Mouse (Mus musculus) intestine, embryonic 16.5 days (tissue): ENCODE results near the gene Klc2. TPM values are rescaled to one million over a fixed set of nuclear protein-coding genes. Genes with fewer than 3 reads are reported as not detected.
"Not testable (repeated sequence)": the region's sequence is repeated elsewhere in the genome, so short reads cannot be mapped to it uniquely, and the experiment has no call there.

ENCODE experiments used
- ATAC-seq: fragments of 200-750 bp; cut with Nextera tagmentation; 2 replicates; pipeline ENCODE4 v1.8.0; 2017; ENCODE audit warnings: moderate TSS enrichment, moderate library complexity
- H3K27ac ChIP-seq: fragments of 300-500 bp; sonication (generic); 2 replicates; pipeline ENCODE4 v1.5.1; 2014; ENCODE audit warnings: mild to moderate bottlenecking, low read length
- H3K27me3 ChIP-seq: fragments of 300-500 bp; sonication (generic); replicated peaks from 2 replicates; pipeline ENCODE4 v1.6.1; 2014; ENCODE audit warnings: low read length, control low read depth, mixed read lengths; ENCODE audit not compliant: control insufficient read depth, insufficient read depth
- H3K36me3 ChIP-seq: fragments of 300-500 bp; sonication (generic); 2 replicates; pipeline ENCODE4 v1.6.1; 2014; ENCODE audit warnings: low read length, control low read depth; ENCODE audit not compliant: control insufficient read depth, insufficient read depth
- H3K4me1 ChIP-seq: fragments of 300-500 bp; sonication (generic); 2 replicates; pipeline ENCODE4 v1.6.1; 2014; ENCODE audit warnings: low read length, control low read depth, mixed read lengths; ENCODE audit not compliant: control insufficient read depth, insufficient read depth
- H3K4me2 ChIP-seq: fragments of 300-500 bp; sonication (generic); 2 replicates; pipeline ENCODE4 v1.6.1; 2014; ENCODE audit warnings: low read depth, low read length, control low read depth
- H3K4me3 ChIP-seq: fragments of 300-500 bp; sonication (generic); 2 replicates; pipeline ENCODE4 v1.5.1; 2014; ENCODE audit warnings: mild to moderate bottlenecking, low read length
- H3K9ac ChIP-seq: fragments of 300-500 bp; sonication (generic); 2 replicates; pipeline ENCODE4 v1.6.1; 2014; ENCODE audit warnings: low read depth, low read length
- H3K9me3 ChIP-seq: fragments of 300-500 bp; sonication (generic); 2 replicates; pipeline ENCODE4 v1.6.1; 2016; ENCODE audit warnings: low read length, control low read depth; ENCODE audit not compliant: control insufficient read depth
- whole genome bisulfite sequencing: fragments of 180-500 bp; shearing (Covaris S2); extraction: QIAGEN DNeasy Blood & Tissue Kit; methylation state at CpG from one replicate; pipeline ENCODE4 v1.1.7; 2014; 5-methylcytosine and 5-hydroxymethylcytosine counted together
- polyA plus RNA-seq: library from polyadenylated mRNA; unstranded; fragments of >200 nt; fragmentation: Nextera tagmentation; extraction: Ambion mirVana; gene quantifications from 2 replicates; pipeline ENCODE4 v1.2.1, GENCODE M21; 2015

Klc2 gene
- polyA plus RNA-seq, 1 experiment from 2014 or later = 13.6 TPM

DNA sequence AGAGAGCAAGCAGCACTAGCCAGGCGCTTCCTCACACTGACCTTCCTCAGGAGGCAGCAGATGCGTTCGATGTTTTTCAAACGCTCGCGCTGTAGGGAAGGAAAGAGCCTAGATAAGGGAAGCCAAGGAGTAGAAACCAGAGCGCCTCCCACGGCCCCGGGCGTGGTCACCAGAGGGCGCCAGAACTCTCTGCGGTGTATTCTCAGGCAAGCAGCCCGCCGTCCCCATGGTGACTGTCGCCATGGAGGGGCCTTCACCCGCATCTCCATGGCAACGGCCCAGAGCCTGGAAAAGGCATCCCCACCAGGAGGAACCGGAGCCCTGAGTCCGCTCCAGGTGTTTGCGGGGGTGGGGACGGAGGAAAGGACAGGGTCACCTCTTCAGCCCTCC is 24.1 kb downstream of the Klc2 start:
- H3K9ac ChIP-seq = no peak overlapping the region
- no peaks in the 10 kb centered on the region for H3K27me3 ChIP-seq
- H3K4me3 ChIP-seq = no peak overlapping the region
- H3K27ac ChIP-seq = no peak overlapping the region
- WGBS = under 1% methylated on average over 21 of the region's 21 CpGs
- H3K36me3 ChIP-seq = peaks cover 2% of the 10 kb centered on the region
- ATAC-seq = peak; percentile 70
- H3K4me1 ChIP-seq = peaks cover 30% of the 10 kb centered on the region
- no peaks in the 10 kb centered on the region for H3K9me3 ChIP-seq
- H3K4me2 ChIP-seq = no peak overlapping the region

DNA sequence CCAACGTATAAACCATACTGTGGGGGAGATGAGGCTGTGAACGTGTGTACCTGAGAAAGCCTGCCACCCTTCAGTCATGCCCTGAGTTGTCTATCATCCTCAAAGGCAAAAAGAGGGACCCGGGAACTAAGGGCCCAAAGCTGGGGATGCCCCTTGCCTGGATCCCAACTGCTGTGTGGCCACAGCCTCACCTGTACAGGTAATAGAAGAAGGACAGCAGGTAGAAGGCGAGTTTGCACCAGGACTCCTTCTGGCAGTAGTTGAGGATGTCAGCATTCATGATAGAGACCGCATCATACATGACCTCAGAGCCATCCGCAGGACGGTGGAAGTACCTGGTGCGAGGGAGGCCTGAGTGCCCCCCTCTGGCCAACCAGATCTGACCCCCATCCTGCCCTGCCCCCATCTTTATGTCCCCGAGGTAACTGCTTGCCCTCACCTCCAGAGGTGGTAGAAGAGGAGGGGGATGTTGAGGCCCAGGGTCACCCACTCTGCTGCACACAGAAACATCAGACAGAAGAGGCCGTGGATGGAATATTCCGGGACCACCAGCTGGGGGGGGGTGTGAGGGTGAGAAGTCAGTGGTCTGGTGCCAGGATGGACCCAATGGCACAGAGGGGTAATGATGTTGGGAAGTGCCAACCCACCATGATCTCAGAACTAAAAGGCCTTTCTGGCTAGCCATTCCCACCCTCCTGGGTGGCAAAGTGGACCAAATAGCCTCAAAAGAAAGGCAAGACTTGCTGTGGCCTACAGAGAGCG is 24.7 kb downstream of the Klc2 start:
- 70% methylated on average over 12 of the region's 12 CpGs for WGBS
- Histone ChIP-seq H3K4me2 (no peak overlapping the region), H3K27me3 (no peaks in the 10 kb centered on the region), H3K36me3 (peaks cover 2% of the 10 kb centered on the region), H3K9me3 (no peaks in the 10 kb centered on the region), H3K9ac (no peak overlapping the region; the same call in 1 of the 2 replicates), H3K4me1 (peaks cover 31% of the 10 kb centered on the region), H3K4me3 (no peak overlapping the region), H3K27ac (no peak overlapping the region)
- no peak for ATAC-seq

DNA sequence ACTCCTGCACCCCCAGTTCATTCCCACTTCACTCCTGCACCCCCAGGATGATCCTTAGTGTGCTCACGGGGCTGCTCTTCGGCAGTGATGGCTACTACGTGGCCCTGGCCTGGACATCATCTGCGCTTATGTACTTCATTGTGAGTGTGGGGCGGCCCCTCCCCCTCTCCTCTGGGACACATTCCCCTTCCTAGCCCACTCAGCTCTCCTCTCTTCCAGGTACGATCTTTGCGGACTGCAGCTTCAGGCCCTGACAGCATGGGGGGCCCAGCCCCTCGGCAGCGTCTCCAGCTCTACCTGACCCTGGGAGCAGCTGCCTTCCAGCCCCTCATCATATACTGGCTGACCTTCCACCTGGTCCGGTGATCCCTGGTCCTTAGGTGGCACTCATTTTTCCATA is 26.3 kb downstream of the Klc2 start:
- no peaks in the 10 kb centered on the region for H3K9me3 ChIP-seq
- H3K4me2 ChIP-seq = no peak overlapping the region
- H3K4me1 ChIP-seq = peaks cover 25% of the 10 kb centered on the region
- 88% methylated on average over 10 of the region's 10 CpGs for WGBS
- peaks cover 2% of the 10 kb centered on the region for H3K36me3 ChIP-seq
- ATAC-seq = no peak
- H3K4me3 ChIP-seq = no peak overlapping the region
- no peak overlapping the region for H3K9ac ChIP-seq
- H3K27me3 ChIP-seq = no peaks in the 10 kb centered on the region
- H3K27ac ChIP-seq = no peak overlapping the region

DNA sequence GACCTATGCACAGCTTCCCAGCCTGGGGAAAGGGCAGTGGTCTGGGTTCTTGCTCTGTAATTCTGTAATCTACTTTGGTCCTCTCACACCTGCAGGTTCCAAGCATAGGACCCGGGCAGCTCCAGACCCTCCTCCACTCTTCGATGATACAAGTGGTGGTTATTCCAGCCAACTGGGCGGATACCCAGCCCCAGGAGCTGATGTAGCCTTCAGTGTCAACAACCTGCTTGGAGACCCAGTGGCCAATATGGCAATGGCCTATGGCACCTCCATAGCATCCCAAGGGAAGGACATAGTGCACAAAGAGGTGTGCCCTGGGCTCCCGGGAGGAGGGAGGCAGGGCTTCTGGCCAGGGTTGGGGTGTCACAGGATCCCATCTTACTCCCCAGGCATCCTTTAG is 29.0 kb downstream of the Klc2 start:
- peak overlapping the region; percentile 81 for H3K9ac ChIP-seq
- no peaks in the 10 kb centered on the region for H3K9me3 ChIP-seq
- no peak overlapping the region for H3K27ac ChIP-seq
- H3K4me1 ChIP-seq = peaks cover 21% of the 10 kb centered on the region
- H3K27me3 ChIP-seq = peaks cover 21% of the 10 kb centered on the region
- peaks cover 2% of the 10 kb centered on the region for H3K36me3 ChIP-seq
- no peak for ATAC-seq
- H3K4me2 ChIP-seq = peak overlapping the region; percentile 73
- 93% methylated on average over 4 of the region's 4 CpGs for WGBS
- peak overlapping the region; percentile 71 for H3K4me3 ChIP-seq

DNA sequence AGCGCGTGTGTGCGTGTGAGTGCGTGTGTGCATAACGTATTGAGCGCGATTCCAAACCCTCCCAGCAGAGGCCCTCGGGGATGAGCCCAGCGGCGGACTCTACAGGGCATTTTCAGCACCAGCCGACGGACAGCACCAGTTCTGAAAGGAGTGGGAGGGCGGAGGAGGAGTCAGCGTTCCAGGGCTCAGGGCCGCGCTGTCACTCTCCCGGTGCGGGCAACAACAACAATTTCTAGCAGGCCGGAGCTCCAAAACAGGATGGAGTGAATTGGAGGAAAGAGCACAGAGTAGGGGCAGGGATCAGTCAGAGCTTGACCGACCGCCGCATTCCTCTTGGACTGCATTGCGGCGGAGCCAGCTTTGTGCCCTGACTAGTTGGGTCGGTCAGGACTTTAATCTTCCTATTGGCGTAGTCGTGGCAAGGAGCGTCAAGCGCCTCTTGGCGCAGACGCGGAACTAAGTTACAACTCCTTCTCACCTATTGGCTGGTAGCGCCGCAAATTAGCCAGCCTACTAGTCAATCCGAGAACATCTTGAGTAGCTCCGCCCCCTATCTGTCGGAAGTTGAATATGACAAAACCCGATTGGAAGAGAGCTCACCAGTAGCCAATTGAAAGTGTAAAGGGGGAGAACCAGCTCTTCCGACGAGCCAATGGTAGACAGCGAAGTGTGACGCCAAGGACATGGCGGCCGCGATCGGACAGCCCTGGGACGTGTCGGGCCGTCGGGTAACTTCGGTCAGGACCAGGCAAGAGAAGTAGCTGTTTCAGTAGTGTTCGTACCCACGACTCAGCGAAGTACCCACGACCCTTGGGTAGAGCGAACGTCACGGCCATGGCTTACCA is 30.3 kb downstream of the Klc2 start, which contains the start of gene Yif1a:
Gene Yif1a, plus strand, starts transcription at position 655 of the 845 bp plus-strand sequence.
- peak; percentile 93 for ATAC-seq
- Histone ChIP-seq H3K9me3 (no peaks in the 10 kb centered on the region), H3K9ac (peak within 1 kb of the TSS; percentile 81), H3K36me3 (peaks cover 2% of the 10 kb centered on the region), H3K4me1 (peaks cover 17% of the 10 kb centered on the region), H3K4me2 (peak within 1 kb of the TSS; percentile 73), H3K4me3 (peak within 1 kb of the TSS; percentile 71), H3K27ac (peak within 1 kb of the TSS; percentile 90), H3K27me3 (peaks cover 32% of the 10 kb centered on the region)
- WGBS = under 1% methylated on average over 58 of the region's 58 CpGs

DNA sequence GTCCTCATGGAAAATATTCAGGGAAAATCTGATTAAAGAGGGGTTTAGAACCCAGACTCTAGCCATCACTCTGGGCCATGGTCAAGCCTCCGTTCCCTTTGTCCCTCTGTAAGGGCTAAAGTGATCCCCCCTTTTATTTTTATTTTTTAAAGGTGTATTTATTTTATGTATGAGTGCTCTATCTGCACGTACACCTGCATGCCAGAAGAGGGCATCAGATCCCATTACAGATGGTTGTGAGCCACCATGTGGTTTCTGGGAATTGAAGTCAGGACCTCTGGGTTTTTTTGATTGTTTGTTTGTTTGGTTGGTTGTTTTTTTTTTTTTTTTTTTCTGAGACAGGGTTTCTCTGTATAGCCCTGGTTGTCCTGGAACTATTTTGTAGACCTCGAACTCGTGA is 31.8 kb downstream of the Klc2 start:
- Histone ChIP-seq H3K4me1 (peaks cover 17% of the 10 kb centered on the region), H3K27me3 (peaks cover 47% of the 10 kb centered on the region)
- H3K27ac ChIP-seq, ATAC-seq, H3K9ac ChIP-seq, H3K4me3 ChIP-seq, H3K4me2 ChIP-seq, H3K9me3 ChIP-seq, H3K36me3 ChIP-seq: not testable (repeated sequence)
- WGBS = 48% methylated on average over 4 of the region's 4 CpGs

DNA sequence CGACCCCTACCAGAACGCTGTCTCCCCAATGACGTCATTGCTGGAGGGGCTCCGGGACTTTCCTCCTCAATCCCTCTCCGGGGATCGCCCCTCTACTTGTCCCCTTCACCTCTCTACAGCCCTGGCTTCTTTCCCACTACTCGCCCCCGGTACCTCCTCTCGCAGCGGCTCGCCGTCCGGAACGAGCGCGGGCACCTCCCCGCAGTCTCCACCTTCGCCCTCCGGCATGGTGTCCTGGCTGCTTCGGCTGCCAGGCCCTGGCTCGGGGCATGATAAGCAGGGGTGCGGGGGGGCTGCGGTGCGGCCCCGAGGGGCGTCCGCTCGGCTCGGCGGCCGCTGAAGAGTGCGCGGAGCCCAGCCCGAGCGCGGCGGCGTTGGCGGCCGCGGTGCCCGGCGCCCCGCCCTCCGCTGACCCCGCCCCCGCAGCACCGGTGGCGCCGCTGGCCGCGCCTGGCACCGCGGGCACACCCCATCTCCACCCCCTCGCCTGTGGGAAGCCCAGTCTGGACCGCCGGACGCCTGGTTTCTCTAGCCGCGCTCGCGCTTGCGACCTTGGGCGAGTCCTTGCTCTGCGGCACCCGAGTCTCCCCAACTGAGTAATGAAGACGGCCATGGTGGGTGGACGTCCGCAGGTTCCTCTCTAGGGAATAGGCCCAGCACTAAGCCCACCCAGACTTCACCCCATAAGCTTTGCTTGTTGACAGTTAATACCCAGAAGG is 33.1 kb downstream of the Klc2 start, which contains the start of gene Tmem151a:
Gene Tmem151a, minus strand, starts transcription at position 387 of the 719 bp plus-strand sequence.
- Histone ChIP-seq H3K27ac (no peak within 1 kb of the TSS), H3K4me2 (peak within 1 kb of the TSS; percentile 91), H3K9ac (peak within 1 kb of the TSS; percentile 48), H3K4me3 (peak within 1 kb of the TSS; percentile 56), H3K9me3 (no peaks in the 10 kb centered on the region), H3K4me1 (peaks cover 17% of the 10 kb centered on the region), H3K36me3 (no peaks in the 10 kb centered on the region), H3K27me3 (peaks cover 56% of the 10 kb centered on the region)
- ATAC-seq = no peak
- WGBS = 1% methylated on average over 67 of the region's 69 CpGs

DNA sequence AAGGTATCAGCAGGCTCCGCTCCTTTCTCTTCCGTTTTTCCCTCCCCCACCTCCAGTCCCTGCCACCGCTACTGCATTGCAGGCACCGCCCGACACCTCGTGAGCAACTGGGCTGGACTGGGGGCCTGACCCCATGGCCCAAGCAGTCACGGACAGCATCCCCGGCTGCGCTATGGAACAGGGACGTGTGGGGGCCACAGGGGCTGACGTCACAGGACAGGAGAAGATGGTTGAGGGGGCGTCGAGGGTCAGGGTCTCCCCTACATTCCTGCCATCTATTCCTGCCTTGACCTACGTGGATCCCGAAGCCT is 33.6 kb downstream of the Klc2 start:
- peak overlapping the region; percentile 48 for H3K9ac ChIP-seq
- no peaks in the 10 kb centered on the region for H3K9me3 ChIP-seq
- H3K27me3 ChIP-seq = peaks cover 60% of the 10 kb centered on the region
- no peak for ATAC-seq
- peaks cover 17% of the 10 kb centered on the region for H3K4me1 ChIP-seq
- H3K4me3 ChIP-seq = peak overlapping the region; percentile 56
- under 1% methylated on average over 15 of the region's 15 CpGs for WGBS
- peak overlapping the region; percentile 91 for H3K4me2 ChIP-seq
- H3K27ac ChIP-seq = no peak overlapping the region
- no peaks in the 10 kb centered on the region for H3K36me3 ChIP-seq
